Mouse (Mus musculus): ENCODE data around the gene Lhb.
"Not testable (repeated sequence)": the region's sequence is repeated elsewhere in the genome, so short reads cannot be mapped to it uniquely, and the experiment has no call there.

Gene Lhb

DNA sequence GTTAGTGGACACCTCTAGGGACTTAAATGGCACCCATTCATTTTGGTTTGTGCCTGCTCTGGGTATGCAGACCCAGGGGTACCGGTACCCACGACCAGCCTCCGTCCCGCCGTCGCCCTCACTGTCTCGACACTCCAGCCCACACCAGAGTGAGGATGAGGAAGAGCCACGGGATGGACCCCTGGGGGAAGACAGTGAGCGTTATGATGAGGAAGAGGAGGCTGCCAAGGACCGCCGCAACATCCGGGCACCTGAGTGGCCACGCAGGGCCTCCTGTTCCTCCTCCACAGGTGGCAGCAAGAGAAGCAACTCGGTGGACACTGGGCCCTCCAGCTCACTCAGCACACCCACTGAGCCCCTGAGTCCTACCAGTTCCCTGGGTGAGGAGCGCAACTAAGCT lies 34.4 kb downstream of the Lhb start:
- no peak for DNase-seq (ENCODE audit: extremely low spot score, low read depth, low spot score)

DNA sequence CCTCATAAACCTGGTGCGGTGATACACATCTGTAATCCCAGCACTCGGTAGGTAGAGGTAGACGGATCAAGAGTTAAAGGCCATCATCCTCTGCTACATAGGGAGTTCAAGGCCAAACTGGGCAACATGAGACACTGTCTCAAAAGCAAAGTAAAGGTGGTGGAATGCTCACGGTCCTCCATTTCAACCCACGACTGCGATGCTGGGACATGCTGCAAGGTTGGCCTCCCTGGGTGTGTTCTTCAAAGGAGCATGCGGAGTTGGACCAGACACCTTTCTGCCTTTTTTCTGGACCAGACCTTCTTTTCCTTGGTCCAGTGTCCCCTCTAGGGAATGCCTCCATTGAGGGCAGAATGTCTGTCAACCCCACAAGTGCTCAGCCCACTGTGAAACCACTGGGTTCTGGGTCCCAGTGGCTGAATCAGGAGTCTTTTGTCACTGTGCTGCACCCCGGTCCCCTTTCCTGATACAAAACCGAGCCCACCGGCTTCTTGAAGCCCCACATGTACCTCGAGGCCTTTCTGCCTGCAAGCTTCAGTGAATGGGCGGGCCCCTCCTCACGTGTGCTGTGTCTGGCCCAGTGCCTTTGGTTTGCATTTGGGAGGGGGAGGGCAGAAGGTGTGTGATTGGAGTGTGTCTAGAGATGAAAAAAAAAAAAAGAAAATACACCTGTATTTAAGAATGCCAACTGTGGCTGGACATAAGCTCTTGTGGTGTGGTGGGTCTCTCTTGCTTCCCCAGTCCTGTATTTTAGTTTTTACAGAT lies 35.5 kb downstream of the Lhb start:
- no peak for DNase-seq (ENCODE audit: extremely low spot score, low read depth, low spot score)

DNA sequence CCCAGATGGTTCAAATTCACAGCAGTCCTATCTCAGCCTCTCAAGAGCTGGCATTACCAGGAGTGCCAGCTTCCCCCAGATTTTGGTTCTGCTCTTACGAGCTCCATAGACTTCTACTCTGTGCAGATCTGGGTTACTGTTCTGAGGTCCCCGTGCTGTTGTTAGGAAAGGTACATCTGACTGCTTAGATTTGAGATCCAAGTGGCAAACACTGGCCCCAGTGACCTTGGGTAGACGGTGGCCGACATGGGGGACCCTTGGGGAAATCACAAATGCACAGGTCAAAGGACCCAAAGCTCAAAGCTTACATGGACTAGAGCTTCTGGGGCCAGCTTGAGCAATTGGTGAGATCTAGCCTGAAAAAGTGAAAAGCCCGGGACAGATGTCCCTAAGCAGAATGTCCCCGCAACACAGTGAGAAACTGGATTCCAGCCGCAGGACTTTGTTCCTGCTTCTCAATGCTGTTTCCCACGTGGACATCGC lies 36.1 kb downstream of the Lhb start:
- DNase-seq (ENCODE audit: extremely low spot score, low read depth, low spot score) = no peak

DNA sequence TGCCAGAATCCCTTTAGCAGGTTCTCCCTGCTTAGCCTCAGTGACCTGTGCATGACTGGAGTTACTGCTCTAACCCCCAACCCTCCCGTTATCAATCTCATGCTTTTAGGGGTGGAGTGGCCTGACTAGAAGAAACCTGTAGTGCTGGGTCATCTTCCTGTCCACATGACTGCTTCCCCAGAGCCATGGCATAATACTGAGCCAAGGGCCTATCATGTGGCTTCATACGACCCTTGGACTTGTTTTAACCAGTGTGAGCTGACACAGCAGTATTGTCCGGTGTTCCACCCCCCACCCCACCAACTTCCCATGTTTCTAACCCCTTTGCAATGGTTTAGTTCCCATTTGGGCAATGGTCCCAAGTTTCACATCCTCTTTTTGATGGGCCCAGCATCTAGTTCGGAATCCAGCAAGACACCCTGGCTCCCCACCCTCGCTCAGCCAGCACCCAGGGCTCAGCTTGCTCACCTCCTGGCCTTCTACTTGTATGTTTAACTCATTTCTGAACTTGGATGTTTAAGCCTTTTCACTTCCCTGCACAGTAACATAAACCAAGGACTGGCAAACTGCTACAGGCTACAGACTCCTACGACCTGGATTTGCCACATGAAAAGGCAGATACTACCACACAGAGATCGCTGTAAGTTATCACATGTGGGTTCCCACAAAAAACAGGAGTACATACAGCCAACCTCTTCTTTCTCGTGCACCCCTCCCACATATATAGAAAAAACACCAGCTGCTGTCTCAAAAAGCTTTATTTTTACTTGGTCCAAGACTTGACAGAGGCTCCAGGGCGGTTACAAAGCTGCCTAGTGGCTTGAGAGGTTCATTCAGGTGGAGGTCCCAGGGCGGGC lies 36.8 kb downstream of the Lhb start:
- no peak for DNase-seq (ENCODE audit: extremely low spot score, low read depth, low spot score)

DNA sequence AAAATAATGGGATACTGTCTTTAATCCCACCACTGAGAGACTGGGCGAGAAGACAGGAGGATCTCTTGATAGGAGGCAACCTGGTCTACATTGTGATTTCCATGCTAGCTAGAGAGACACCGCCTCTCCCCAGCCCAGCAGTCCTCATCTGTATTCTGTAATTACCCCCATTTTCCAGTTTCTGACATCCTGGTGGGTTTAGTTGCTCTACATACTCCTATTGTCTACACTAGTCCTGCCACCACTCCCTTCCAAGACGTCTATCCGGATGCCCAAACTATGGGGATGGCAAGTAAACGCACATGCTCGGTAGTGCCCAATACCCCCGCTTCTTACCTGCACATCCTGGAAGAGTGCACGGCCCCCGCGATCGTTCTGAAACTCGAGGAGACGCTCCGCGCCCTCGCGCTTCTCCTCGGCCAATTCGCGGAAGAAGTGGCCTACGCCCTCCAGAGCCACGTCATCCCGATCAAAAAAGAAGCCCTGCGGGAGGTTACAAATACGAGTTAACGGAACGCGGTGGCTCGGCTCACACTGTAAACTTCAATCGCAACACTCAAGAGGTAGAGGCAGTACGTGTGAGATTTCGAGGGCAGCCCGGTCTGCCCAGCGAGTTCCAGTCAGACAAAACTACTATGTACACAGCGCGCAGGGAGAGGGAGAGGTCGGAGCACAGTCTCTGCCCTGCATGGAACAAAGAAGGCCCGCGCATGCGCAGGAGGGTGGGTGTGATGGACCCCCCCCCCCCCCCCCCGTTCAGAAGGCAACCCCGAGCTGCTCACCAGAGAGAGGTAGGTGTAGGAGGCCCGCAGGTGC lies 38.3 kb downstream of the Lhb start:
- no peak for DNase-seq (ENCODE audit: extremely low spot score, low read depth, low spot score)

DNA sequence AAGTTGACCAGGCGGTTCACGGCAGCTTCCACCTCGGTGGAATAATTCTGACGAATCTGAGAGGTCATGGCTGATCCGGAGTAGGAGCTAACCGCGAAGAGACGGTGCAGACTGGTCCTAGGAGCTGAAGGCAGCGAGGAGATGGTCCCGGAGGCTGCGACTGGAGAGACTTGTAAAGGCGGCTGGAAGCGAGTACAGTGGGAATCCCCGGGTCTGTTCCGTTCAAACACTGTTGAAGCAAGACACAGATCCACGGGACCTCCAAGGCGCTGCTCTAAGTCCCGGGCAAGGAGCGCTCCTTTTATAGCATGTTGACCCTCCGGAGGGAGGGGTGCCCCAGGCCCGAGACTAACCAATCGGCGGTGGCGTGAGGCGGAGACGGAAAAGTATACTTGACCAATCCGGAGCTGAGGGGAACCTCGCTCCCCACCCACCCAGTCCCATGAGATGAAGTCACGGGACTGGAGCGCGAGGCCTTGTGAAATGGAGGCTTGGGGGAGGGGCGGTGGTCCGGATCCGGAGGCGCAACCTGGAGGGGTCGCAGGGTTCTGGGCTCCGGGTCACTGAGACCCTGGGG lies 39.0 kb downstream of the Lhb start, which contains the start of gene Ftl1:
TSS of gene Ftl1 (minus strand) at position 321 of the 577 bp plus-strand sequence.
- DNase-seq (ENCODE audit: extremely low spot score, low read depth, low spot score) = peak; percentile 93

DNA sequence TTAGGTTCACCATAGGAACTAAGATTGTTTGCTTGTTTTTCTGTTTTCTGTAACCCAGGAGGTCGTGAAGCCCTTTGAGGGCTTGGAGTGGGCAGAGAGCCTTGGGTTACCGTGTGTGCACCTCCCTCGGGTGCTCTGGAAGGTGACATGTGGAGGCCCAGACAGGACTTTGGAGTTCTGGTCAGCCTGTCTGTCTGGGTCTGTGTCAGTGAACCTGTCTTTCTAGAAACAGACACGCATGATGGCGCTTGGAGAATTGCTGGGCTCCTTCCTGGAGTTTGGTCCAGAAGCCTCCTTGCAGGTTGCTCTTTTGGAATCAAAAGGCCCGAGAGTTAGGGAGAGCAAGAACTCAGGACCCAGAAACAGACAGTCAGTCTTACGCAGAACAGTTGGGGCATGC lies 39.8 kb downstream of the Lhb start:
- no peak for DNase-seq (ENCODE audit: extremely low spot score, low read depth, low spot score)

DNA sequence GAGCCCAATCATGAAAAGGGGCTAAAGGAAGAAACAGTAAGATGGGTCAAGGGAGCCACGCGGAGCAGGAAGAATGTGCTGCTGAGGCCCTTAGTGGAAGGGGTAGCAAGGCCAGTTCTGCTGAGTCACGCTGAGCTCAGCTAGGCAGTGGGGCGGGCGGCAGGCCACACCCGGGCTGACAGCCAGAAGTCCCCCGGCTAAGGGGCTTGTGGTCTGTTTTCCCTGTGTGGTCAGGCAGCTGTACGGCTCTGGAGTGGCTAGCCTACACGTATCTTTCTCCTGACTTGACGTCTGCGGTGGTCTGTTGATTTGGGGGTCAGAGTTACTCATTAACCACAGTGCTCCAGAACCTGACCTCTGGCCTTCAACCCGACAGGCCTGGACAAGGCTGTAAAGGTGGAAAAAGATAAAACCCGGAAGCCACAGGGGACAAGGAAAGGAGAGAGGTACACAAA lies 40.3 kb downstream of the Lhb start:
- DNase-seq (ENCODE audit: extremely low spot score, low read depth, low spot score) = no peak

DNA sequence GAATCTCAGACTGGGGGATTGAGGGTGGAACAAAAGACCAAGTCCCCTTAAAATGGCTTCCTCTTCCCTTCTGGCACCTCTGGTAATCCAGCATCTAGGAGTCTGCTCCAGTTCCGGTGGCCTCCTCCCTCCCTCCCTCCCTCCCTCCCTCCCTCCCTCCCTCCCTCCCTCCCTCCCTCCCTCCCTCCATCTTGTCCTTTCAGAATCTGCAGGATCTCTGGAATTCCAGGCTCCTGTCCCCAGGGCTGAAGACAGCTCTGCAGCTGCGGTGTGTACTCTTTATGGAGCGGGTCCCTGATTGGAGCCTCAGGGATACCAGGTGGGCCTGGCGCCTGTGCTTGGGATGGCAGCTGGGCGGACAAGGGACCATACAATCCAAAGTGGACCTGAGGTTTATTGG lies 40.7 kb downstream of the Lhb start:
- DNase-seq (ENCODE audit: extremely low spot score, low read depth, low spot score) = no peak

DNA sequence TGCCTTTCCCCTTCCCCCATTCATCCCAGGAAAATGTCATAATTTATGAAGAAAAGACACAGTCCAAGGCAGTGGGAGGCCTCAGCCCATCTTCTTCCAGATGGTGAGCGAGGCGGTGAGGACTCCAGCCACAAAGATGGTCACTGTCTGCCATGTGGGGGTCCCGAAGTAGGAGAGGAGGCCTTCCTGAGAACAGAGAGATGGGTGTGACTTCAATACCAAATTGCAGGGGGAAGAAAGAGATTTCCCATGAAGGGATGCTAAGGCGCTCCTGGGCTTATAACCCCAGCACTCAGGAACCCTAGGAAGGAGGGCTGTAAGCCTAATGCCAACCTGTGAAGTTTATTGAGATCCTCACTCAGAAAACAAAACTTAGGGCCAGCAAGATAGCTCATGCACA lies 41.2 kb downstream of the Lhb start:
- DNase-seq (ENCODE audit: extremely low spot score, low read depth, low spot score) = no peak

DNA sequence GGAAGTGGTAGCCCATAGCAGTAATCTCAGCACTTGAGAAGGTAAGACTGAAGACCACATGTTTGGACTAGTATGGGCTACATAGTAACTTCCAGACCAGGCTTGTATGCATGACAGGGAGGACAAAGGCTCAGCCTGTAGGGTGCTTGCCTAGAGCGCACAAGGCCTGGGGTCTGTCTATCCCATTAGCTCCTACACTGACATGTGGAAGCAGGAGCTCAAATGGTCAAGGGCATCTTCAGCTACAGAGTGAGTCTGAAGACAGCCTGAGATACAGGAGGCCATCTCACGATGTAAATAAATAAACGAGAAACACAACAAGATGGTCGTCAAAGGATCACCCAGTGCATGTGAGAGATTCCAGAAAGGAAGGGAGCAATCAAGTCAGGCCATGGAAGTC lies 41.7 kb downstream of the Lhb start:
- no peak for DNase-seq (ENCODE audit: extremely low spot score, low read depth, low spot score)

DNA sequence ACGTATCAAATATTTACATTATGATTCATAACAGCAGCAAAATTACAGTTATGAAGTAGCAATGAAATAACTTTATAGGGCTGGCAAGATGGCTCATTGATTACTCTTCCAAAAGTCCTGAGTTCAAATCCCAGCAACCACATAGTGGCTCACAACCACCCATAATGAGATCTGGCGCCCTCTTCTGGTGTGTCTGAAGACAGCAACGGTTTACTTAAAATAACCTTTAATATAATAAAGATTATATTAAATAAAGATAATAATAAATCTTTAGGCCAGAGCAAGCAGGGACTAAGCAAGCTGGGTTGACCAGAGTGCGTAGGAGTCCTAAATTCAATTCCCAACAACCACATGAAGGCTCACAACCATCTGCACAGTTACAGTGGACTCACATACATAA lies 42.2 kb downstream of the Lhb start:
- not testable (repeated sequence) for DNase-seq (ENCODE audit: extremely low spot score, low read depth, low spot score)

DNA sequence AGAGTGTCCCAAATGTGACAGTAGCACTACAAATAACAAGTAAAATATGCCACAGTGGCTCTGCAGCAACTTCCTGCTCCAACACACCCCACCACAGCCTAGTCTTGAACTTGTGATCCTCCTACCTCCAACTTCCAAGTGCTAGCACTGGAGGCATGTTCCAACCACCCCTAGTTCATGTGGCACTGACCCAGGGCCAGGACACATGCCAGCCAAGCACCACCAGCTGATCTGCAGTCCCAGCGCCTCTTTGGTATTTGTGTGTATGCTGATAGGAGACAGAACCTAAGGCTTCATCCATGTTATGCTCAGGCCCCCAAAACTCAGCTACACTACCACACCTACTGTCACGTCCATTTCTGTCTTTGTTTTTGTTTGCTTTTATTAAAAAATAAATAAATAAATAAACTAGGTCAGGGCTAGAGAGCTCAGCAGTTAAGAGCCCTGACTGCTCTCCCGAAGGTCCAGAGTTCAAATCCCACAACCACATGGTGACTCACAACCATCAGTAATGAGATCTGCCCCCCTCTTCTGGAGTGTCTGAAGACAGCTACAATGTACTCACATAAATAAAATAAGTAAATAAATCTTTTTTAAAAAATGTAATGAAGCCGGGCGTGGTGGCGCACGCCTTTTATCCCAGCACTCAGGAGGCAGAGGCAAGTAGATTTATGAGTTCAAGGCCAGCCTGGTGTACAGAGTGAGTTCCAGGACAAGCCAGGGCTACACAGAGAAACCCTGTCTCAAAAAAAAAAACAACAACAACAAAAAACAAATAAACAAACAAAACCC lies 43.6 kb downstream of the Lhb start:
- no peak for DNase-seq (ENCODE audit: extremely low spot score, low read depth, low spot score)

DNA sequence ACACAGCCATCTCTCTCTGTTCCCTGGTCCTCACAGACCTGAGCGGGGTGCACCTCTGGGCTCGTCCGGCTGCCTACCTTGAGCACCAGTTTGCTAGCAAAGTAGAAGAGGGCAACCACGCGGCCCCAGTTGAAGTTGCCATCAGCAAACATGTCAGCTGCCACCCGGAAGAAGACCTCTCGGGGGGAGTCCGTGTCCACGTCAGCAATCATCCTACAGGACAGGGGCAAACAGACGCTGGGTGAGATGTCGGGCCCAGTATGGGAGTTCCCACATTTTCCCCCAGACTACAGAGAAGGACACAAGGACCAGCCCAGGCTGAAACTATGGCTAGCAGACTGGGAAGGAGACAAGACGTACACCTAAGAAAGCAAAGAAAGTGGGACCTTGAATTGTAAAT lies 44.5 kb downstream of the Lhb start:
- DNase-seq (ENCODE audit: extremely low spot score, low read depth, low spot score) = no peak

DNA sequence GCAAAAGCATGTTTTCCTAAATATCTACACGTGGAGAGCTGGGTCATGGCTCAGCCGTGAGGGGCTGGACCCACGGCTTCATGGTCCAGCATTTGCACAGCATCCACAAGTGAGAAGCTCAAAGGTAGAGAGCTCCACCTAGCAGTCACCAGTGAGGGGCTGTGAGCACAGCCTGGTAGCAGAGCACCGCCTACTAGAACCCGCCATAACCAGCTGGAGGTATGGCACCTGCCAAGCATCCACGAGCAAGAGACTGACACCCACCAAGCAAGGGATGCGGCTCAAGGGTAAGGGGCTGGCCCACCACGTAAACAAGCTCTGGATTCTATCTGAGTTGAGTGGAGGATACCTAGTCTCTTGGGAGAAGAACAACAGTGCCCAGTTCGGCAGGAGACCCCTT lies 44.9 kb downstream of the Lhb start:
- DNase-seq (ENCODE audit: extremely low spot score, low read depth, low spot score) = no peak

DNA sequence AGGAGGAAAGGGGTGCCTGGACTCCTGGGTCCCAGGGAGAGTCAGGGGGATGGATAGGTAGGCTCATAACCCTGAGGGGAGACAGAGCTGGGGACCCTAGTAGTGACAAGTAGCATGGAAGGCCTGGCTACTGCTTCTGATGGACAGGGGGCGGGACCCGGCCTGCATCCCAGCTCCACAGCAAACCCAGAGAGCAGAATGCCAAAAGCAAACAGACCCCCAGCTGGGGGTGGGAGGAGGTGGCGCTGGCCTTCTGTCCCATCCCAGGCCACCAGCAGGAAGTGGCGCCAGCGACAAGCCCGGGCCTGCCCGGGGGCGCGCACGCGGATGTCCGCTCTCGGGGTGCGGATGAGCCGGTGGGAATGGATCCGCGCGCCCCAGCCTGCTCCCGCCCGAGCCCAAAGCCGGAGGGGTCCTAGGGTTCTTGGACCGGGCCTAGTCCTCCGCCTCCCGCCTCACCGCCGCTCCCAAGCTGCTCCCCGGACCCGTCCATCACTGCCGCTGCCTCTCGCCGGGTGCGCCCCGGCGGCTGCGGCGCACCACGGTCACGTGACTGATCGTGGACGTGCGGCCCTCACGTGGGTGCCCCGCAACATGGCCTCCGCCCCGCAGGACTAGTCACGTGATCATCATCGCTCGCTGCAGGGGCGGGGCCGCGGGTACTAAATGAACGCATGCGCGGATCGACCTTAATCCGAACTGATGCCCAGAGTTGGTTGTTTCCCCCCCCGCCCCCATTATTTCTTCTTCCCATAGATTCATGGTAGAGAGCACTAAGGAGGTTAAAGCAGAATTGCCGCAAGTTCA lies 45.9 kb downstream of the Lhb start, which contains the start of gene Bax:
TSS of gene Bax (minus strand) at position 616 of the 807 bp plus-strand sequence.
- peak; percentile 79 for DNase-seq (ENCODE audit: extremely low spot score, low read depth, low spot score)

DNA sequence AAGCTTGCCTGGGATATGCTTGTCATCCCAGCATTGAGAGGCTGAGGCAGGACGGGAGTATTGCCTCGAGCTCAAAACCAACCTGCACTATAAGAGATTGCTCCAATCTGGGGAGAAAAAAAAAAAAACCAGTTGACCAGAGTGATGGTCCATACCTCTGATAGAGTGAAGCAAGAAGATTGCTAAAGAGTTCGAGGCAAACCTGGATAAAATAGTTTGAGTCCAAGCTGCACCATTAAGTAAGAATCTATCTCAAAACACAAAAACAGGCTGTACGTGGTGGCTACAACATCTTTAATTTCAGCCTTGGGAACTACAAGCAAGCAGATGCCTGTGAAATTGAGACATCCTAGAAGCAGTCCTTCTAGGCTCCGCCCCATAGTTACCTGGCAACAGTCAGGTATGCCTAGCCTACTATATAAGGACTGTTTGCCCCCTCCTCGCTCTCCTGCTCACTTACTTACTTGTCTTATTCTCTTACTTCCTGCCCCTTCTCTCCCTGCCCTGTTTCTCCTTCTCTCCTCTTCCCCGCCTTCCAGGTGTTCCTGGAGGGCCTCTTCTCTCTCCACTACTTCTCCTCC lies 46.6 kb downstream of the Lhb start:
- DNase-seq (ENCODE audit: extremely low spot score, low read depth, low spot score) = no peak

DNA sequence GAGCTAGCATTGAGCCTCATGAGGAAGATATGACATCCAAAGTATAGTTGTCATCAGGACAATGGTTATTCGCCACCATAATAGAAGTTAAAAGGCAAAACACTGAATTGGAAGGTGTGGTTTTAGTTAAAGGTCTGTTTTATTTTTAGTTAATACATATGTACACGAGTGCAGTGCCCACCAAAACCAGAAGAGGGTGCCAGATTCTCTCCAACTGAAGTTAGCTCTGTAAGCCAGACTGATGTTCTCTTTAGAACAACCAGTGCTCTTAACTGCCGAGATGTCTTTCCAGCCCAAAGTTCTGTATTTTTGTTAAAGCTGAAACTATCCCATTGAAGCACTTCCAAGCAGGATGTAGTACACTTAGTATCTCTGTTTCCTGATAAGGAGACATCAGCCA lies 50.2 kb downstream of the Lhb start:
- no peak for DNase-seq (ENCODE audit: extremely low spot score, low read depth, low spot score)

Data from hindlimb bud, embryonic 11.5 days (tissue).